Mouse (Mus musculus) erythroblast, adult 5-6 weeks (primary cell): ENCODE results near the gene Ntm. TPM values are rescaled to one million over a fixed set of nuclear protein-coding genes. Genes with fewer than 3 reads are reported as not detected.

Experiments
- ATAC-seq: replicated peaks from 2 replicates; pipeline ENCODE4 v1.8.0; 2016; ENCODE audit warnings: moderate number of reproducible peaks, mild to moderate bottlenecking, moderate TSS enrichment, inconsistent platforms; ENCODE audit not compliant: poor library complexity, low FRiP score, severe bottlenecking
- total RNA-seq, 2 experiments: library from RNA; stranded (forward) in 1 of 2; stranded (reverse) in 1 of 2; fragments of 150-400 nt in 1 of 2; fragments of 200-764, 138-1000 nt in 1 of 2; gene quantifications; 2 replicates each; pipeline versions ENCODE4 v1.2.3 to v1.2.4; 2015 to 2017; ENCODE audit warnings: low replicate concordance in 2 of 2

Gene Ntm
- total RNA-seq, 2 experiments from 2014 or later: not detected

GRCm38 (mm10) chr9:29892792-29893191, 70.1 kb downstream of the Ntm start:
- ATAC-seq: no peak

GRCm38 (mm10) chr9:29888712-29889111, 74.2 kb downstream of the Ntm start:
- no peak for ATAC-seq

DNA sequence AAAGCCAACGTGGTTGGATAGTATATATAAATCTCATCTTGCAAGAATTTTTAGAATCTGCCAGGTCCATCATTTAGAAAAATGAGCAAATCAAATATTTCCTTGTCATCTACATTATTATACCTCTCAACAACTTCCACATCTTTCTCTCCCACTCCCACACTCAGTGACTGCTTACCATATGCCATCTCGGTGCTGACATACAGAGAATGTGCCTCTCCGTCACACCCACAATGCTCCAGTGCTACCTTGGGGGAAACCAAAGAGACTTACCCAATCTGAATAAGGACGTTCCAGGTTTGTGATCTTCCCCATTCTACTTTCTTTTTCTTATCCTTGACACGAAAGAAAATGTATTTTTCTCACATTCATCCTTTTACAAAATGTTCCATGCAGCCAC, 75.0 kb downstream of the Ntm start:
- ATAC-seq: no peak

GRCm38 (mm10) chr9:29884062-29884461, 78.9 kb downstream of the Ntm start:
- ATAC-seq: no peak

GRCm38 (mm10) chr9:29881614-29882013, 81.3 kb downstream of the Ntm start:
- no peak for ATAC-seq

DNA sequence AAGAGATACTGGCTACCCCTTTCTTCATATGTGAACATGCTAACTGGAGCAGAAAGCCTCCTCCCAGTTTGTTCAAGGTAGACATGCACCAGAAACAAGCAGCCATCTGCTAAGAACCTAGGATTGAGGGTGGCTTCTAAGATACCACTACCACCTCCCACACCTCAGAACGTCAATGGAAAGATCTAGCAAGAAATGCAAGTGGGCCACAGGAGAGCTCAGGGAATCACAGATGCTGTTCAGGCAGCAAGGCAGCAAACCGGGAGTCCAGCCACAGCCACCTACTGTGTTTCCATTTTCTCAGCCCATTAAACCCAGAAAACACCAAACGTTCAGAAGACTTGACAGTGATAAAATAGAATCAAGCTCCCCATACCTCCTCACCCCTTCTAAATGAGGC, 85.4 kb downstream of the Ntm start:
- no peak for ATAC-seq

- no peak for ATAC-seq
Measured at GRCm38 (mm10) chr9:29867746-29868145, 95.2 kb downstream of the Ntm start.

DNA sequence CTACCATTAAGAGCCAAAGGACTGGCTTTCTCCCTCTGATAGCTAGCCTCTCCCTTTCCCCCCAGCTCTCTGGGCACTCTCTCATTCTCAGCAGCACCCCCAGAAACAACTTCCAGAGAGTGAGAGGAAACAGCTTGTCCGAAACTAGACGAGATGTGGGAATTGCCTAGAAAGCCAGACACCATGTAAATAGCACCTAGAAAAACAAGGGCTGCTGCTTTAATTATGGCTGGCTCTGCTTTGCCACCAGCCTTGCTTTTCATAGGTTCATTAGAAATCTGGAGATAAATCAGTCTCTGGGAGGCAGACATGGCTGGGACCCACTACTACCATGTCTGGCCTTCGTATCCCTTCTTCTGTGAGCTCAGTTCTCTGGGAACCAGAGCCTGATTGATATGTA, 96.1 kb downstream of the Ntm start:
- ATAC-seq: no peak

DNA sequence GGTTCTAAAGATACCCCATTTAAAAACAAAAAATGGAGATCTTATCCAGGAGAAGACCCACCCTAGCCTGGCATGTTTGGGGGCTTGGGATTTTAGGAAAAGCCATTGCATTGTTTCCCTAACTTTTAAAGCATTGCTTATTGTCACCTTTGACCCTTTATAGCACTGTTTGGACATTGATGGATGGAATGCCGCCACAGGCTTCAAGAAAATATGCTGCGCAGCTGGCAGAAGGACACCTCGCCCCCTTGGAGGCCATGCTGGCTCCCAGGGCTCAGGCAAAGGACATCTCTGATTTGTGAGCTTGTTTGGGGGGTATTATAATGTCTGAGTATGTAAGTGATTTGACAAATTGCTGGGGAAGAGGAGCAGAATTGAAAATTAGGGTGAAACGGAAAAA, 96.8 kb downstream of the Ntm start:
- ATAC-seq: no peak

- ATAC-seq: no peak
Measured at GRCm38 (mm10) chr9:29865502-29865901, 97.4 kb downstream of the Ntm start.

GRCm38 (mm10) chr9:29864886-29865285, 98.1 kb downstream of the Ntm start:
- ATAC-seq: no peak

GRCm38 (mm10) chr9:29862408-29862807, 100.5 kb downstream of the Ntm start:
- no peak for ATAC-seq

- ATAC-seq: no peak
Measured at GRCm38 (mm10) chr9:29859256-29860048, 103.5 kb downstream of the Ntm start.

GRCm38 (mm10) chr9:29848735-29849455, 114.0 kb downstream of the Ntm start:
- no peak for ATAC-seq

- no peak for ATAC-seq
Measured at GRCm38 (mm10) chr9:29837344-29837743, 125.6 kb downstream of the Ntm start.

DNA sequence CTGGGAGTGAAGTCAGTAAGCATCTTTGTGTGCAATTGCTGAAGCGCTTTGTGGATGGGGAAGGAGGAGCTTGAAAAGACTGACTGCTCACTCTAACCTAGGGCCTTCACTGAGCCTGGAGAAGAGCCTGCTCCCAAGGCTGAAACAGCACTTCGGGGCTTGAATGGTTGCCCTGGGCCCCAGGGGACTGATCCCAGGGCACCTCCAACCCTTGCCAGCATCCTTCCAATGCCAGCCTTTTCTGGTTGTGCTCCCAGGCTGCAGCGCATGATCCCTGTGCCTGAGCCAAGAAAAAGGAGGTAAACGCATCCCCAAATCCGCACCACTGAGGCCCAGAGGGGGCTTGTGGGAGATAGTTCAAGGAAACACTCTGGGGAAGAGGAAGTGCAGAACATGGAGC, 128.0 kb downstream of the Ntm start:
- no peak for ATAC-seq

GRCm38 (mm10) chr9:29833781-29834180, 129.2 kb downstream of the Ntm start:
- ATAC-seq: no peak

GRCm38 (mm10) chr9:29827240-29827660, 135.7 kb downstream of the Ntm start:
- no peak for ATAC-seq

- no peak for ATAC-seq
Measured at GRCm38 (mm10) chr9:29825236-29825635, 137.7 kb downstream of the Ntm start.

DNA sequence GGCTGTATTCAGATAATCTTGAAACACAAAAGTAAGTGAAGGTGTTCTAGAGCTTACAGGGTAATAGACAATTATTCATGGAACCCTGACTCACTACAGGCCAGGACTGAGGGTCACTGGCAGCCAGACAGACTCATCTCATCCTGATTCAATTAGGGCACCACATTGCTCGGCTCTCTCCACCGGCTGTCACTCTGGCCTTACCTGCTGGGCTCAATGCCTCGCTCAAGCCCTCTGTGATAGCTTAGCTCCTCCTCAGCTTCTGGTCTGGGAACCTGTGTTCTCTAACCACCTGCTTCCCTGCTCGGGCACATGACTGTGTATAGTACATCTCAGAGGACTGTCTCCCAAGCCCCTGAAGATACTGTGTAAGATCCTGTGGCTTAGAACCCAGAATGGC, 139.2 kb downstream of the Ntm start:
- ATAC-seq: no peak

DNA sequence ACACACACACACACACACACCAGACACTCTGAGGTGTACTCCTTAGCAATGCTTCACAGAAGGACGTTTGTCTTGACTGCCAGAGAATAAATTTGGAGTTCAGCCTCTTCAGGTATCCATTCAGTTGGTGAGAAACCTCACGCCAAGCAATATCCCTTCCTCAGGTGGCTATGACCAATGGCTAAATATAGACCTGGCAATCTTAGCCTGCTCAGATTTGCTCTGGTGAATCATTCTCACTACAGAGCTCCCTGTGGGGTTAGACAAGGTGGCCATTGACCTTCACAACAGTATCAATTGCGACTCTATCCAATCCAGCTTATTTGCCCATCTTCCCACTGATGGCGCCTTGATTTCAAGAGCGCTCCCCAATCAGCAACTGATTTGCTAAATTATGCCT, 150.3 kb downstream of the Ntm start:
- ATAC-seq: no peak
